Mouse (Mus musculus): ENCODE measurements around the gene Rapgef4.

GRCm38 (mm10) chr2:71985730-71986129 lies 4.7 kb downstream of the Rapgef4 start:
- no peak for TF ChIP-seq CHD2 (IDR thresholded peaks at IDR 0.05; ENCODE audit: low read depth, low read length)
- no peak for TF ChIP-seq HCFC1 (IDR thresholded peaks at IDR 0.05; ENCODE audit: borderline replicate concordance, insufficient read depth, low read length)

Measured in ES-E14 (cell line).